Mouse (Mus musculus) bone marrow, adult 2 months (tissue): ENCODE results near the gene Ganab.

Experiments
- CTCF ChIP-seq: fragments of 200-500 bp; IDR thresholded peaks from 2 replicates; pipeline ENCODE4 v1.5.1; 2011; ENCODE audit warnings: low read length, control low read depth; ENCODE audit not compliant: control insufficient read depth, insufficient read depth
- POLR2A ChIP-seq: fragments of 200-500 bp; IDR thresholded peaks from 2 replicates; pipeline ENCODE4 v1.6.1; 2011; ENCODE audit warnings: low read depth, mild to moderate bottlenecking, control low read depth, low read length, borderline replicate concordance; ENCODE audit not compliant: control insufficient read depth

DNA sequence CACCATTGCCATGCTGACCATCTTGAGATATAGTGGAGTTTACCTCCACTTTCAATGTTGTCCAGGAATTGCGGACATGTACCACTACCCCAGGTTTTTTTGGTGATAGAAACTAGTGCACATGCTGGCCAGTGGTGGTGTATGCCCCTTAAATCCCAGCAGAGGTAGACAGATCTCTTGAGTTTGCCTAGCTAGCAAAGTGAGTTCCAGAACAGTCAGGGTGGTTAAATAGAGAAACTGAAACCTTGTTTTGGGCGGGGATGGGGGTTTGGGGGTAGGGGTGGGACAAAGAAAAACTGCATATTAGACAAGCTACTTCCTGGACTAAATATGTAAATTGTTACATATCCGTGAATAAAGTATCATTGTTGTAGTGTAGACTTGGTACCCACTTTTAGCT is 21.1 kb downstream of the Ganab start:
- TF ChIP-seq CTCF = no peak
- no peak for TF ChIP-seq POLR2A
